Mouse (Mus musculus) megakaryocyte, embryonic 14.5 days (primary cell): ENCODE measurements at regions not wholly inside any gene's neighbourhood (a gene's known extent, or its start where the extent isn't known, plus 50 kb on each side); places are given as distances from the start of the nearest gene placed in this dataset.

Source experiments
- H3K27me3 ChIP-seq: replicated peaks from 2 replicates; pipeline ENCODE3; 2012; ENCODE audit warnings: inconsistent platforms
- H3K36me3 ChIP-seq: replicated peaks from 2 replicates; pipeline ENCODE3; 2012; ENCODE audit warnings: low read length, inconsistent platforms, mixed read lengths
- H3K4me1 ChIP-seq: 2 replicates; pipeline ENCODE4 v1.6.1; 2012; ENCODE audit warnings: inconsistent platforms
- H3K4me3 ChIP-seq: replicated peaks from 2 replicates; pipeline ENCODE3; 2012; ENCODE audit warnings: moderate library complexity, mild to moderate bottlenecking, inconsistent platforms
- H3K9me3 ChIP-seq: 2 replicates; pipeline ENCODE4 v1.6.1; 2012; ENCODE audit warnings: inconsistent platforms
- FLI1 ChIP-seq: IDR thresholded peaks from 2 replicates; pipeline ENCODE4 v1.6.1; 2012; ENCODE audit warnings: low read length, inconsistent platforms, mixed read lengths
- GATA1 ChIP-seq: IDR thresholded peaks from 3 replicates; pipeline ENCODE4 v1.6.1; 2012; ENCODE audit warnings: mixed read lengths, low read length, inconsistent platforms, borderline replicate concordance

GRCm38 (mm10) chr1:13787016-13787415 is 2306.1 kb downstream of the 4930444P10Rik start:
- Histone ChIP-seq H3K4me1 (0 out of 2 replicates have a peak, but pooled peaks cover 4% of the 10 kb centered on the region), H3K36me3 (no peaks in the 10 kb centered on the region), H3K27me3 (no peaks in the 10 kb centered on the region), H3K4me3 (no peak overlapping the region), H3K9me3 (no peaks in the 10 kb centered on the region)
- no peak for TF ChIP-seq GATA1
- no peak for TF ChIP-seq FLI1

- no peaks in the 10 kb centered on the region for H3K36me3 ChIP-seq
These were observed 2308.7 kb downstream of the 4930444P10Rik start for GRCm38 (mm10) chr1:13784396-13784795.

GRCm38 (mm10) chr1:13782633-13783032 is 2310.5 kb downstream of the 4930444P10Rik start:
- no peaks in the 10 kb centered on the region for H3K27me3 ChIP-seq
- no peaks in the 10 kb centered on the region for H3K36me3 ChIP-seq
- TF ChIP-seq FLI1 (no peak), GATA1 (no peak)
- no peaks in the 10 kb centered on the region for H3K9me3 ChIP-seq
- H3K4me3 ChIP-seq, result no peak overlapping the region
- no peaks in the 10 kb centered on the region for H3K4me1 ChIP-seq

More at GRCm38 (mm10) chr1:13784396-13784795, 2308.7 kb downstream of the 4930444P10Rik start:
- Histone ChIP-seq H3K27me3 (no peaks in the 10 kb centered on the region), H3K4me1 (0 out of 2 replicates have a peak, but pooled peaks cover 3% of the 10 kb centered on the region), H3K4me3 (no peak overlapping the region), H3K9me3 (no peaks in the 10 kb centered on the region)
- TF ChIP-seq FLI1 (no peak), GATA1 (no peak)

GRCm38 (mm10) chr1:13772106-13772505 is 2321.0 kb downstream of the 4930444P10Rik start:
- TF ChIP-seq FLI1, result no peak
- Histone ChIP-seq H3K27me3 (peaks cover 2% of the 10 kb centered on the region), H3K4me3 (no peak overlapping the region), H3K4me1 (no peaks in the 10 kb centered on the region), H3K9me3 (no peaks in the 10 kb centered on the region), H3K36me3 (no peaks in the 10 kb centered on the region)

- TF ChIP-seq FLI1 (no peak), GATA1 (no peak)
- Histone ChIP-seq H3K9me3 (no peaks in the 10 kb centered on the region), H3K4me1 (no peaks in the 10 kb centered on the region), H3K4me3 (no peak overlapping the region), H3K36me3 (no peaks in the 10 kb centered on the region), H3K27me3 (peaks cover 2% of the 10 kb centered on the region)
These were observed 2322.1 kb downstream of the 4930444P10Rik start for GRCm38 (mm10) chr1:13771014-13771463.

- Histone ChIP-seq H3K36me3 (no peaks in the 10 kb centered on the region), H3K4me1 (no peaks in the 10 kb centered on the region), H3K4me3 (no peak overlapping the region), H3K9me3 (no peaks in the 10 kb centered on the region), H3K27me3 (no peaks in the 10 kb centered on the region)
- no peak for TF ChIP-seq GATA1
- no peak for TF ChIP-seq FLI1
These were observed 2338.6 kb downstream of the A830018L16Rik start for GRCm38 (mm10) chr1:13752479-13752878.

- no peaks in the 10 kb centered on the region for H3K27me3 ChIP-seq
- H3K36me3 ChIP-seq, result no peaks in the 10 kb centered on the region
- H3K4me1 ChIP-seq, result no peaks in the 10 kb centered on the region
- TF ChIP-seq FLI1 (no peak), GATA1 (no peak)
- no peaks in the 10 kb centered on the region for H3K9me3 ChIP-seq
- H3K4me3 ChIP-seq, result no peak overlapping the region
These were observed 2337.5 kb downstream of the A830018L16Rik start for GRCm38 (mm10) chr1:13751381-13751780.
